ENCODE assay signal across 15 mouse cellular contexts in the genomic region with DNA sequence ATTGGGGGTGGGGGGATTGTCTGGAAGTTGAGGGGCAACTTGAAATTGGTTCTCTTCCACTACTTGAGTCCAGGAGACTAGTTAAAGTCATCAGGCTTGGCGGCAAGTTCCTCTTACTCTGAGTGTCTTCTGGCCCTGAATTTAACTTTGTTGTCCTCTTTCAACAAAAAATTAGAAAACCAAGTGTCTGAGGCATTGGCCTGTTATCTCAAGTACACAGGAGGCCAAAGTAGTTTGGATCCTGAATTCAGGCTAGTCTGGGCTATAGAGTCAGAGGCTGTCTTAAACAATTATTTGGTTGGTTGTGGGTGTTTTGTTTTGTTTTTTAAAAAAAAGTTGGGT. TPM values are rescaled to one million over a fixed set of nuclear protein-coding genes. Genes with fewer than 3 reads are reported as not detected.
DNase-seq lines count a peak whose midpoint lies in the region; ATAC-seq and TF ChIP-seq lines count a peak whose summit lies in the region.
"Had no signal": no experiment of that assay in that cellular context is flagged by ENCODE, and none has a peak within 500 bp of the region (broad histone marks: within the 10 kb centered on the region; RNA-seq: fewer than 3 reads in every experiment).

No protein-coding gene starts in this region.

- in situ Hi-C loops in CH12.LX (cut with MboI; ENCODE audit: low pct_ligation_motif_present, low pct_unique_long_range_greater_than_20kb, low sequenced_read_pairs), result loop anchor here (25.0 kb wide), 1 partner anchor 1728 kb away; the partner anchor contains the start of genes Hist1h2ag, Hist1h2ah, Hist1h2bj and Hist1h2bk

- H3K9ac ChIP-seq in hindbrain, postnatal 0 days (replicated peaks; ENCODE audit: low read length), result no peak overlapping the region
- H3K9ac ChIP-seq in CH12.LX (ENCODE audit: insufficient read depth, low read depth), result no peak overlapping the region; the same call in 1 of the 2 replicates
- H3K9ac ChIP-seq in limb, embryonic 13.5 days, result no peak overlapping the region

- ATAC-seq in hindbrain, postnatal 0 days, result no peak
- ATAC-seq in limb, embryonic 13.5 days (ENCODE audit: low FRiP score, low read depth), result no peak

- no peak for TF ChIP-seq RAD21 in CH12.LX (IDR thresholded peaks at IDR 0.05; ENCODE audit: low read depth, low read length)

- no peak for TF ChIP-seq EP300 in CH12.LX (IDR thresholded peaks at IDR 0.05; ENCODE audit: low read length)

- no peak for TF ChIP-seq POLR2A in CH12.LX (IDR thresholded peaks at IDR 0.05; ENCODE audit: low read depth, low read length)
- TF ChIP-seq POLR2A in bone marrow, adult 2 months (IDR thresholded peaks at IDR 0.05; ENCODE audit: borderline replicate concordance, control insufficient read depth, low read depth, low read length), result no peak

- no peak overlapping the region for H3K4me2 ChIP-seq in hindbrain, postnatal 0 days (ENCODE audit: low read depth, low read length)
- H3K4me2 ChIP-seq in CH12.LX (ENCODE audit: insufficient read depth, low read depth, poor library complexity, severe bottlenecking), result peak overlapping the region; percentile 88; the same call in 1 of the 2 replicates
- H3K4me2 ChIP-seq in limb, embryonic 13.5 days (replicated peaks), result peak overlapping the region; percentile 92; the same call in 1 of the 2 replicates

- peak overlapping the region; percentile 66; the same call in 1 of the 2 replicates for H3K4me3 ChIP-seq in hindbrain, embryonic 10.5 days
- no peak overlapping the region for H3K4me3 ChIP-seq in hindbrain, postnatal 0 days (ENCODE audit: low read length)
- no peak overlapping the region for H3K4me3 ChIP-seq in CH12.LX (replicated peaks in 1 of 3; ENCODE audit: low read depth in 2 of 3, low read length in 2 of 3, poor library complexity in 1 of 3)
- no peak overlapping the region for H3K4me3 ChIP-seq in bone marrow, adult 2 months (replicated peaks; ENCODE audit: control insufficient read depth, low read depth, low read length)
- H3K4me3 ChIP-seq in limb, embryonic 13.5 days, result no peak overlapping the region

- no peaks in the 10 kb centered on the region for H3K9me3 ChIP-seq in hindbrain, embryonic 10.5 days
- no peaks in the 10 kb centered on the region for H3K9me3 ChIP-seq in hindbrain, postnatal 0 days (ENCODE audit: low read length)
- H3K9me3 ChIP-seq in CH12.LX (replicated peaks; ENCODE audit: low read length), result no peaks in the 10 kb centered on the region
- no peaks in the 10 kb centered on the region for H3K9me3 ChIP-seq in limb, embryonic 13.5 days

- no peaks in the 10 kb centered on the region for H3K36me3 ChIP-seq in hindbrain, embryonic 10.5 days
- H3K36me3 ChIP-seq in hindbrain, postnatal 0 days (ENCODE audit: insufficient read depth, low read length), result no peaks in the 10 kb centered on the region
- H3K36me3 ChIP-seq in CH12.LX (replicated peaks in 1 of 2; ENCODE audit: control insufficient read depth in 1 of 2, insufficient read depth in 1 of 2, low read length in 1 of 2), result no peaks in the 10 kb centered on the region
- no peaks in the 10 kb centered on the region for H3K36me3 ChIP-seq in limb, embryonic 13.5 days

- no peak for TF ChIP-seq CTCF in hindbrain, postnatal 0 days (IDR thresholded peaks at IDR 0.05; ENCODE audit: low read depth)
- no peak for TF ChIP-seq CTCF in CH12.LX (conservative IDR thresholded peaks at IDR 0.05 in 1 of 2, IDR thresholded peaks at IDR 0.05 in 1 of 2; ENCODE audit: low read depth in 2 of 2, low read length in 2 of 2)
- no peak for TF ChIP-seq CTCF in bone marrow, adult 2 months (IDR thresholded peaks at IDR 0.05; ENCODE audit: control insufficient read depth, insufficient read depth, low read length)

- no peak for DNase-seq in hindbrain, embryonic 10.5 days (ENCODE audit: low spot score)
- no peak for DNase-seq in hindbrain, postnatal 0 days (ENCODE audit: low spot score)
- no peak for DNase-seq in CH12.LX (ENCODE audit: extremely low read depth)
- DNase-seq in cerebellum, postnatal 4 days (ENCODE audit: low spot score in 2 of 2), result no peak
- DNase-seq in cerebellum, adult 18-20 months, result no peak
- DNase-seq in adrenal gland, postnatal 10 days, result no peak
- DNase-seq: cerebellum, adult 9-11 months; heart, postnatal 36 days; kidney, postnatal 25 days; left cerebral cortex, postnatal 4 days had no signal

- peaks cover 35% of the 10 kb centered on the region for H3K4me1 ChIP-seq in hindbrain, embryonic 10.5 days (replicated peaks)
- peaks cover 6% of the 10 kb centered on the region for H3K4me1 ChIP-seq in hindbrain, postnatal 0 days (ENCODE audit: insufficient read depth, low read length)
- H3K4me1 ChIP-seq in CH12.LX (ENCODE audit: control insufficient read depth in 1 of 2, insufficient read depth in 2 of 2), result peaks cover 0 to 20% of the 10 kb centered on the region in 2 experiments; a peak in 2 of 4 replicates
- peaks cover 2% of the 10 kb centered on the region; the same call in 1 of the 2 replicates for H3K4me1 ChIP-seq in bone marrow, adult 2 months (ENCODE audit: control insufficient read depth, insufficient read depth, low read length)
- peaks cover 14% of the 10 kb centered on the region for H3K4me1 ChIP-seq in limb, embryonic 13.5 days

- H3K27me3 ChIP-seq in hindbrain, embryonic 10.5 days (ENCODE audit: insufficient read depth, poor library complexity, severe bottlenecking), result no peaks in the 10 kb centered on the region
- H3K27me3 ChIP-seq in hindbrain, postnatal 0 days (ENCODE audit: insufficient read depth, low read length), result no peaks in the 10 kb centered on the region
- no peaks in the 10 kb centered on the region for H3K27me3 ChIP-seq in CH12.LX (replicated peaks)
- no peaks in the 10 kb centered on the region for H3K27me3 ChIP-seq in limb, embryonic 13.5 days

- WGBS in hindbrain, embryonic 10.5 days, result 71% methylated on average over 1 of the region's 1 CpGs
- WGBS in hindbrain, postnatal 0 days, result 84% methylated on average over 1 of the region's 1 CpGs
- 32% methylated on average over 1 of the region's 1 CpGs for WGBS in bone marrow, adult 2 months
- 61% methylated on average over 1 of the region's 1 CpGs for WGBS in limb, embryonic 13.5 days

- no peaks in the 10 kb centered on the region for H3K79me2 ChIP-seq in CH12.LX (replicated peaks; ENCODE audit: control insufficient read depth, extremely low read depth, insufficient read depth, poor library complexity, severe bottlenecking)

- dilution Hi-C loops in CH12.LX (cut with MboI; ENCODE audit: extremely low pct_ligation_motif_present, extremely low pct_unique_long_range_greater_than_20kb, low sequenced_read_pairs), result no loop called here

- H3K27ac ChIP-seq in hindbrain, embryonic 10.5 days, result 0 out of 2 replicates have a peak overlapping the region, but pooled peaks have one; percentile 94
- H3K27ac ChIP-seq in hindbrain, postnatal 0 days, result no peak overlapping the region
- no peak overlapping the region for H3K27ac ChIP-seq in CH12.LX (ENCODE audit: insufficient read depth, low read depth)
- H3K27ac ChIP-seq in bone marrow, adult 2 months (ENCODE audit: control insufficient read depth, insufficient read depth, low read depth, low read length, poor library complexity), result peak overlapping the region; percentile 62; the same call in 1 of the 2 replicates
- 0 out of 2 replicates have a peak overlapping the region, but pooled peaks have one; percentile 97 for H3K27ac ChIP-seq in limb, embryonic 13.5 days

RNA-seq across cellular contexts. Expression of gene Hist1h1a, which starts 1.7 kb away (rescaled TPM):
- 2.3 and 3.4 TPM in 2 replicates for polyA plus RNA-seq in hindbrain, embryonic 10.5 days (2016; fragmentation: Nextera tagmentation; extraction: Ambion mirVana)
- 223 and 241 TPM in 2 replicates for total RNA-seq in hindbrain, postnatal 0 days (2014; rRNA removed)
- polyA plus RNA-seq in hindbrain, postnatal 0 days (2015; fragmentation: Nextera tagmentation; extraction: Ambion mirVana), result 0.59 and 0.61 TPM in 2 replicates
- 1,163 and 1,722 TPM in 2 replicates for total RNA-seq in CH12.LX (2012; rRNA removed)
- 22.2 and 30.9 TPM in 2 replicates for total RNA-seq in CH12.LX (2014; rRNA removed)
- 1.7 and 2.4 TPM in 2 replicates for polyA plus RNA-seq in CH12.LX (2012; ENCODE audit: insufficient read length, low read depth)
- 38.3 and 41.6 TPM in 2 replicates for polyA plus RNA-seq in bone marrow, adult 2 months (2011; ENCODE audit: insufficient read depth, insufficient read length, low replicate concordance, missing spikeins)
- polyA plus RNA-seq in limb, embryonic 13.5 days (2015; fragmentation: Nextera tagmentation; extraction: Ambion mirVana), result 4.3 and 6.0 TPM in 2 replicates
- 100 to 1,000 TPM; 231 to 274 TPM for total RNA-seq in adrenal gland, postnatal 10 days (2021)
- polyA plus RNA-seq: midbrain, postnatal 0 days had no signal

RNA-seq across cellular contexts. Expression of gene Hist1h3a, which starts 3.0 kb away (rescaled TPM):
- polyA plus RNA-seq in hindbrain, embryonic 10.5 days (2016; fragmentation: Nextera tagmentation; extraction: Ambion mirVana), result 3.7 and 4.8 TPM in 2 replicates
- 2,055 and 2,536 TPM in 2 replicates for total RNA-seq in hindbrain, postnatal 0 days (2014; rRNA removed)
- 1.5 and 2.1 TPM in 2 replicates for polyA plus RNA-seq in hindbrain, postnatal 0 days (2015; fragmentation: Nextera tagmentation; extraction: Ambion mirVana)
- total RNA-seq in CH12.LX (2012; rRNA removed) (1,392 and 1,471 TPM in 2 replicates), CH12.LX (2014; rRNA removed) (60.5 and 78.5 TPM in 2 replicates)
- polyA plus RNA-seq in CH12.LX (2012; ENCODE audit: insufficient read length, low read depth), result 3.2 and 3.9 TPM in 2 replicates
- 11.4 and 30.9 TPM in 2 replicates for polyA plus RNA-seq in bone marrow, adult 2 months (2011; ENCODE audit: insufficient read depth, insufficient read length, low replicate concordance, missing spikeins)
- polyA plus RNA-seq in limb, embryonic 13.5 days (2015; fragmentation: Nextera tagmentation; extraction: Ambion mirVana), result 11.8 and 14.9 TPM in 2 replicates
- total RNA-seq in adrenal gland, postnatal 10 days (2021), result 100 to 1,000 TPM; 258 to 301 TPM

RNA-seq across cellular contexts. Expression of gene Hist1h4a, which starts 4.1 kb away (rescaled TPM):
- polyA plus RNA-seq in hindbrain, embryonic 10.5 days (2016; fragmentation: Nextera tagmentation; extraction: Ambion mirVana), result not detected in 2 replicates
- 789 and 958 TPM in 2 replicates for total RNA-seq in hindbrain, postnatal 0 days (2014; rRNA removed)
- polyA plus RNA-seq in hindbrain, postnatal 0 days (2015; fragmentation: Nextera tagmentation; extraction: Ambion mirVana), result 0.53 TPM in 1 of 2 replicates, not detected in the other
- 1,167 and 1,215 TPM in 2 replicates for total RNA-seq in CH12.LX (2012; rRNA removed)
- total RNA-seq in CH12.LX (2014; rRNA removed), result 14.2 and 18.4 TPM in 2 replicates
- 3.3 and 4.4 TPM in 2 replicates for polyA plus RNA-seq in CH12.LX (2012; ENCODE audit: insufficient read length, low read depth)
- polyA plus RNA-seq in bone marrow, adult 2 months (2011; ENCODE audit: insufficient read depth, insufficient read length, low replicate concordance, missing spikeins), result 62.7 and 98.3 TPM in 2 replicates
- polyA plus RNA-seq in limb, embryonic 13.5 days (2015; fragmentation: Nextera tagmentation; extraction: Ambion mirVana), result 0.65 TPM in 1 of 2 replicates, not detected in the other
- total RNA-seq in adrenal gland, postnatal 10 days (2021), result 100 to 1,000 TPM; 238 to 251 TPM
- polyA plus RNA-seq: midbrain, postnatal 0 days had no signal

RNA-seq across cellular contexts. Expression of gene Trim38, which starts 4.6 kb away (rescaled TPM):
- not detected in 2 replicates for polyA plus RNA-seq in hindbrain, embryonic 10.5 days (2016; fragmentation: Nextera tagmentation; extraction: Ambion mirVana)
- not detected in 2 replicates for total RNA-seq in hindbrain, postnatal 0 days (2014; rRNA removed)
- not detected in 2 replicates for polyA plus RNA-seq in hindbrain, postnatal 0 days (2015; fragmentation: Nextera tagmentation; extraction: Ambion mirVana)
- total RNA-seq in CH12.LX (2012; rRNA removed) (not detected in 2 replicates), CH12.LX (2014; rRNA removed) (not detected in 2 replicates)
- polyA plus RNA-seq in CH12.LX (2012; ENCODE audit: insufficient read length, low read depth), result 0.11 TPM in 1 of 2 replicates, not detected in the other
- not detected in 2 replicates for polyA plus RNA-seq in bone marrow, adult 2 months (2011; ENCODE audit: insufficient read depth, insufficient read length, low replicate concordance, missing spikeins)
- polyA plus RNA-seq in limb, embryonic 13.5 days (2015; fragmentation: Nextera tagmentation; extraction: Ambion mirVana), result not detected in 2 replicates
- not detected for total RNA-seq in adrenal gland, postnatal 10 days (2021)
- total RNA-seq: granulocyte monocyte progenitor cell, adult 5-6 weeks; heart, postnatal 36 days; layer of hippocampus, postnatal 14 days; left cerebral cortex, postnatal 4 days; midbrain, postnatal 0 days had no signal

RNA-seq across cellular contexts. Expression of gene Hist1h4b, which starts 8.3 kb away (rescaled TPM):
- polyA plus RNA-seq in hindbrain, embryonic 10.5 days (2016; fragmentation: Nextera tagmentation; extraction: Ambion mirVana), result 4.9 and 5.4 TPM in 2 replicates
- total RNA-seq in hindbrain, postnatal 0 days (2014; rRNA removed), result 334 and 514 TPM in 2 replicates
- 1.3 and 2.8 TPM in 2 replicates for polyA plus RNA-seq in hindbrain, postnatal 0 days (2015; fragmentation: Nextera tagmentation; extraction: Ambion mirVana)
- total RNA-seq in CH12.LX (2012; rRNA removed), result 2,309 and 2,552 TPM in 2 replicates
- total RNA-seq in CH12.LX (2014; rRNA removed), result 14.3 and 24.8 TPM in 2 replicates
- polyA plus RNA-seq in CH12.LX (2012; ENCODE audit: insufficient read length, low read depth), result 3.5 and 11.8 TPM in 2 replicates
- 275 and 281 TPM in 2 replicates for polyA plus RNA-seq in bone marrow, adult 2 months (2011; ENCODE audit: insufficient read depth, insufficient read length, low replicate concordance, missing spikeins)
- 7.2 and 13.5 TPM in 2 replicates for polyA plus RNA-seq in limb, embryonic 13.5 days (2015; fragmentation: Nextera tagmentation; extraction: Ambion mirVana)
- total RNA-seq in adrenal gland, postnatal 10 days (2021), result 100 to 1,000 TPM; 282 to 291 TPM

Comparison
In these comparisons a context has a peak if more than half of its experiments do, and no peak if none do; other contexts are left out.
1. H3K27ac ChIP-seq: peak in hindbrain, embryonic 10.5 days (single experiment), bone marrow, adult 2 months (single experiment) and limb, embryonic 13.5 days (single experiment); none in hindbrain, postnatal 0 days (single experiment) and CH12.LX (single experiment).
2. RNA of gene Hist1h4a, which starts 4.1 kb away (polyA plus RNA-seq): 62.7 to 98.3 TPM in bone marrow, adult 2 months; 3.3 to 4.4 TPM in CH12.LX, 0.65 TPM in limb, embryonic 13.5 days, 0.53 TPM in hindbrain, postnatal 0 days and not detected in hindbrain, embryonic 10.5 days; every median in the first group is over 10 times any median in the second.